Mouse (Mus musculus) heart, postnatal 0 days (tissue): ENCODE results near the gene Topbp1. TPM values are rescaled to one million over a fixed set of nuclear protein-coding genes. Genes with fewer than 3 reads are reported as not detected.
A peak's percentile ranks its signal among the peaks of the same experiment; 100 is the strongest.

Source experiments
- ATAC-seq: fragments of 200-750 bp; cut with Nextera tagmentation; 2 replicates; pipeline ENCODE4 v1.8.0; 2017; ENCODE audit warnings: low read depth, moderate number of reproducible peaks, moderate library complexity; ENCODE audit not compliant: insufficient read depth
- DNase-seq: peaks from one replicate; pipeline ENCODE4 v3.0.0-alpha.2; 2016; ENCODE audit warnings: low spot score
- H3K27ac ChIP-seq: fragments of 300-500 bp; sonication (generic); 2 replicates; pipeline ENCODE4 v1.5.1; 2014; ENCODE audit warnings: low read depth, mild to moderate bottlenecking
- H3K27me3 ChIP-seq: fragments of 300-500 bp; sonication (generic); 2 replicates; pipeline ENCODE4 v1.6.1; 2014; ENCODE audit warnings: low read length, mixed read lengths; ENCODE audit not compliant: control insufficient read depth, insufficient read depth
- H3K36me3 ChIP-seq: fragments of 300-500 bp; sonication (generic); replicated peaks from 2 replicates; pipeline ENCODE4 v1.6.1; 2014; ENCODE audit warnings: low read length, mixed read lengths; ENCODE audit not compliant: control insufficient read depth, insufficient read depth
- H3K4me1 ChIP-seq: fragments of 300-500 bp; sonication (generic); 2 replicates; pipeline ENCODE4 v1.6.1; 2014; ENCODE audit warnings: antibody characterized with exemption; ENCODE audit not compliant: control insufficient read depth, insufficient read depth
- H3K4me2 ChIP-seq: fragments of 300-500 bp; sonication (generic); 2 replicates; pipeline ENCODE4 v1.6.1; 2014; ENCODE audit warnings: low read depth, mild to moderate bottlenecking, low read length, moderate library complexity
- H3K4me3 ChIP-seq: fragments of 300-500 bp; sonication (generic); 2 replicates; pipeline ENCODE4 v1.5.1; 2014; ENCODE audit warnings: low read depth, low read length
- H3K9ac ChIP-seq: fragments of 300-500 bp; sonication (generic); replicated peaks from 2 replicates; pipeline ENCODE4 v1.6.1; 2014; ENCODE audit warnings: low read depth, low read length, mixed read lengths
- H3K9me3 ChIP-seq: fragments of 300-500 bp; sonication (generic); replicated peaks from 2 replicates; pipeline ENCODE4 v1.6.1; 2016; ENCODE audit warnings: low read length; ENCODE audit not compliant: control insufficient read depth
- CTCF ChIP-seq: IDR thresholded peaks from 2 replicates; pipeline ENCODE4 v1.5.1; 2016; ENCODE audit warnings: antibody characterized with exemption, control low read depth, low read depth
- EP300 ChIP-seq: IDR thresholded peaks from 2 replicates; pipeline ENCODE4 v1.6.1; 2016; ENCODE audit warnings: antibody characterized with exemption, low read depth
- WGBS: fragments of 180-500 bp; shearing (Covaris S2); extraction: QIAGEN DNeasy Blood & Tissue Kit; methylation state at CpG from one replicate; pipeline ENCODE4 v1.1.7; 2014; 5-methylcytosine and 5-hydroxymethylcytosine counted together
- polyA plus RNA-seq: library from polyadenylated mRNA; unstranded; fragments of >200 nt; fragmentation: Nextera tagmentation; extraction: Ambion mirVana; gene quantifications from 2 replicates; pipeline ENCODE4 v1.2.1, GENCODE M21; 2015
- total RNA-seq: library from RNA; depleted of rRNA; stranded (reverse); fragments of >200 nt; gene quantifications from 2 replicates; pipeline ENCODE4 v1.2.3, GENCODE M21; 2014; ENCODE audit warnings: low replicate concordance

Topbp1 gene
- total and polyA plus RNA-seq, 2 experiments from 2014 or later: 14.2 to 33.9 TPM

GRCm38 (mm10) chr9:103357893-103358292, 52.9 kb downstream of the Topbp1 start:
- TF ChIP-seq EP300 (no peak), CTCF (peak; percentile 53)
- Histone ChIP-seq H3K4me1 (peaks cover 12% of the 10 kb centered on the region), H3K36me3 (peaks cover 49% of the 10 kb centered on the region), H3K9ac (no peak overlapping the region), H3K4me3 (no peak overlapping the region), H3K4me2 (no peak overlapping the region), H3K9me3 (no peaks in the 10 kb centered on the region), H3K27ac (peak overlapping the region; percentile 61), H3K27me3 (no peaks in the 10 kb centered on the region)
- ATAC-seq: peak; percentile 79
- DNase-seq: peak; percentile 51

DNA sequence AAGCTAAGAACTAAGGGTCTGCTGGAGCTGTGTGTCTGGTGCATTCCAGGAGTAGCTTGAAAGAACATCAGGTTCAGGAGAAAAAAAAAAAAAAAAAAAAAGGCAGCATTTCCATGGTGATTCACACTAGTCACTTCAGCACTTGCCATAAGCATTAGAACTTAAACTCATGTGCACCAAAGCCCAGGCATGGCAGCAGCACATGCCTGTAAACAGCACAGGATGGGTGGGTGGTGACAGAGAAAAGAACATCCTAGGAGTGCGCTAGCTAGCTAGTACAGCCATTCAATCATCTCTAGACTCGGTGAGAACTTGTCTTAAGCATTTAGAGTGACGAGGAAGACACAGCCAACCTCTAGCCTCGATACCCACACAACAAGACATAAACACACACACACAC, 53.5 kb downstream of the Topbp1 start:
- 62% methylated on average over 4 of the region's 4 CpGs for WGBS
- Histone ChIP-seq H3K4me2 (no peak overlapping the region), H3K9ac (no peak overlapping the region), H3K36me3 (peaks cover 54% of the 10 kb centered on the region), H3K9me3 (no peaks in the 10 kb centered on the region), H3K27me3 (no peaks in the 10 kb centered on the region), H3K4me3 (no peak overlapping the region), H3K27ac (peak overlapping the region; percentile 61), H3K4me1 (peaks cover 18% of the 10 kb centered on the region)
- TF ChIP-seq CTCF (no peak), EP300 (no peak)
- no peak for DNase-seq
- no peak for ATAC-seq

DNA sequence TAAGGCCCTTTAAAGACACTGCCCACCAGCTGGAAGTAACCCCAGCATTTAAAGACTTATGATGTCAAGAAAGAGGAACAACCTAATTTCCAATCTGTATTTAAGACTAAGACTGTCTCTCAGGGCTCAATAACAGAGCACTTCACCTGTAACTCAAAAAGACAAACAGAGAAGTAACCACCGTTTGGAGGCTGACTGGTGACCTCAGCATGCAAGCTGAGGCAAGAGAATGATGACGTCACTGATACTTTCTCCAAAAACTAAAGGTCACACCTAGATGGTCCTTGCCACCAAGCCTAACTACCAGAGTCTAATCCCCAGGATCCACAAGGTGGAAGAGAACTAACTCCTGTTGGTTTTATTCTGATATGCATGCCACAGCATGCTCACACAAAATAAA, 55.6 kb downstream of the Topbp1 start:
- TF ChIP-seq EP300 (no peak), CTCF (no peak)
- no peak overlapping the region for H3K4me2 ChIP-seq
- H3K36me3 ChIP-seq: peaks cover 54% of the 10 kb centered on the region
- no peak overlapping the region for H3K4me3 ChIP-seq
- no peaks in the 10 kb centered on the region for H3K27me3 ChIP-seq
- no peak overlapping the region for H3K9ac ChIP-seq
- H3K9me3 ChIP-seq: no peaks in the 10 kb centered on the region
- no peak overlapping the region for H3K27ac ChIP-seq
- H3K4me1 ChIP-seq: peaks cover 21% of the 10 kb centered on the region
- no peak for DNase-seq
- 50% methylated on average over 2 of the region's 2 CpGs for WGBS
- ATAC-seq: no peak

- TF ChIP-seq CTCF: no peak
- TF ChIP-seq EP300: no peak
- WGBS: 40% methylated on average over 6 of the region's 6 CpGs
- Histone ChIP-seq H3K9me3 (no peaks in the 10 kb centered on the region), H3K36me3 (peaks cover 36% of the 10 kb centered on the region), H3K4me3 (peak overlapping the region; percentile 74), H3K27ac (no peak overlapping the region), H3K27me3 (no peaks in the 10 kb centered on the region), H3K4me1 (peaks cover 29% of the 10 kb centered on the region), H3K4me2 (peak overlapping the region; percentile 76), H3K9ac (peak overlapping the region; percentile 91; the same call in 1 of the 2 replicates)
- ATAC-seq: no peak
- no peak for DNase-seq
Observed at GRCm38 (mm10) chr9:103363088-103363487, 58.1 kb downstream of the Topbp1 start.

DNA sequence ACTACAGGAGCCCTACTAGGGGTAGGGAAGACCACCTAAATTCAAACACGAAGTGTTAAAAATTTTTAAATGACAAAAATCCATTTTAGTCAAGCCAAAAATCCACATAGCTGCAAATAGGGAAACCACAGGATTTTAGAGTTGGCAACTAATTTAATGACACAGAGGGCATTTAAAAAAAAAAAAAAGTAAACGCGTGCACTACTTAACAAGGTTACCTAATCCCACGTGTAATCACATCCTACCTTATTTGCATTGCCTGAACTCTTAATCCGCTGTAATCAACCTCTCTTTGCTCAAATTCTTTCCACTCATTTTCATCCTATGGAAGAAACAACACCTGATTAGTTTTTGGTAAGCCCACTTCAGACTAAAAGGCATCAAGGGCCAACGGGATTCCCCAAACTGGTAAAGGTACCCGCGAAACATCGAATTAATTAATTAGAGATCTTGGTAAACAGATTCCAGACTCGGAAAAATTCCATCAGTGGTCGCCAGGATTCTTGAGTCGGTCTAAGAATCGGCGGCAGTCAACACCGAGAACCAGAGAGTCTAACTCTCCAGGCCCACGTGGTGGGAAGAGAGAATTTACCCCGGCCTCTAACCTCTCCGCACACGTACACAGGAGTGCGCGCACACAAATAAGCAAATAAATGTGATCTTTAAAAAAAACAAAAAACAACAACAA, 58.9 kb downstream of the Topbp1 start:
- DNase-seq: peak; percentile 56
- TF ChIP-seq CTCF: no peak
- TF ChIP-seq EP300: no peak
- peaks cover 30% of the 10 kb centered on the region for H3K36me3 ChIP-seq

More for the DNA sequence above, 58.9 kb downstream of the Topbp1 start:
- Histone ChIP-seq H3K27me3 (no peaks in the 10 kb centered on the region), H3K9ac (peak overlapping the region; percentile 91), H3K4me2 (peak overlapping the region; percentile 76), H3K4me1 (peaks cover 27% of the 10 kb centered on the region), H3K9me3 (no peaks in the 10 kb centered on the region), H3K27ac (peak overlapping the region; percentile 99), H3K4me3 (peak overlapping the region; percentile 74)
- no peak for ATAC-seq
- WGBS: 1% methylated on average over 21 of the region's 21 CpGs
